Mouse (Mus musculus) neural tube, embryonic 12.5 days (tissue): Measurements from ENCODE around the gene Itgam. TPM values are rescaled to one million over a fixed set of nuclear protein-coding genes. Genes with fewer than 3 reads are reported as not detected.

Experiments used
- ATAC-seq: fragments of 200-750 bp; cut with Nextera tagmentation; 2 replicates; pipeline ENCODE4 v1.8.0; 2017; ENCODE audit warnings: low read depth, mild to moderate bottlenecking, moderate TSS enrichment, moderate library complexity; ENCODE audit not compliant: low FRiP score
- H3K27ac ChIP-seq: fragments of 300-500 bp; sonication (generic); 2 replicates; pipeline ENCODE4 v1.5.1; 2016
- H3K27me3 ChIP-seq: fragments of 300-500 bp; sonication (generic); replicated peaks from 2 replicates; pipeline ENCODE4 v1.6.1; 2016; ENCODE audit warnings: mild to moderate bottlenecking
- H3K36me3 ChIP-seq: fragments of 300-500 bp; sonication (generic); 2 replicates; pipeline ENCODE4 v1.6.1; 2016; ENCODE audit warnings: mild to moderate bottlenecking
- H3K4me1 ChIP-seq: fragments of 300-500 bp; sonication (generic); 2 replicates; pipeline ENCODE4 v1.6.1; 2016
- H3K4me2 ChIP-seq: fragments of 300-500 bp; sonication (generic); replicated peaks from 2 replicates; pipeline ENCODE4 v1.6.1; 2016; ENCODE audit warnings: mild to moderate bottlenecking
- H3K4me3 ChIP-seq: fragments of 300-500 bp; sonication (generic); 2 replicates; pipeline ENCODE4 v1.5.1; 2016
- H3K9ac ChIP-seq: fragments of 300-500 bp; sonication (generic); 2 replicates; pipeline ENCODE4 v1.6.1; 2016; ENCODE audit warnings: mild to moderate bottlenecking
- H3K9me3 ChIP-seq: fragments of 300-500 bp; sonication (generic); 2 replicates; pipeline ENCODE4 v1.6.1; 2016; ENCODE audit warnings: mild to moderate bottlenecking
- WGBS: fragments of 180-500 bp; shearing (Covaris S2); methylation state at CpG from one replicate; pipeline ENCODE4 v1.1.7; 2016; 5-methylcytosine and 5-hydroxymethylcytosine counted together
- polyA plus RNA-seq: library from polyadenylated mRNA; unstranded; fragments of >200 nt; fragmentation: Nextera tagmentation; extraction: Ambion mirVana; gene quantifications from 2 replicates; pipeline ENCODE4 v1.2.1, GENCODE M21; 2016

Gene Itgam
- polyA plus RNA-seq, 1 experiment from 2014 or later, result 0.91 TPM

DNA sequence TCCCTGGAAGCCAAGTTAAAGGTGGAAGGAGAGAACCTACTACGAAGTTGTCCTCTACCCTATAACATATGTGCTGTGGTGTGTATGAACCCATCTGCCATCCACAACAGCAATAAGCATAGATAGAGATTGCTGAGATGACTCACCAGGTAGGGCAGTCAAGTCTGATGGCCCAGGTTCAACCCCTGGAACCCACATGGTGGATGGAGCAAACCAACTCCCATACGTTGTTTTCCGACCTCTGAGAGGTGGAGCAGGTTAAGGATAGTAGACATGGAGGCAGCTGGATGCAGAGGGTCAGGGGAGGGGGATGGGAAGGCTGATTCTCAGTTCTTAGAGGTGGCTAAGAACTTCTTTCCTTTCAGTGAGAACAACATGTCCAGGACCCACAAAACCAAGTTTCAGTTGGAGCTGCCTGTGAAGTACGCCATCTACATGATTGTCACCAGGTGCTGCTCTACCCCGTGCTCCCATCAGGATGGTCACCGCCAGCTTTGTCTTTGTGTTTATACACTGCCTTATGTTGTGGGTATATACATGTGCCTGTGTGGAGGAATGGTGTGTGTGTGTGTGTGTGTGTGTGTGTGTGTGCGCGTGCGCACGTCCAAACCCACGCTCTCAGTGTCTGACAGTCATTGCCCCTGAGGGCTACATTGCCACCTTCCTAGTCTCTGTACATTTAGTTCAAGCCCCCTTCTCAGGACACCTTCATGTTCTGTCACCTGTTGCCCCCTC lies 52.1 kb downstream of the Itgam start:
- H3K9ac ChIP-seq, result no peak overlapping the region
- ATAC-seq, result no peak

DNA sequence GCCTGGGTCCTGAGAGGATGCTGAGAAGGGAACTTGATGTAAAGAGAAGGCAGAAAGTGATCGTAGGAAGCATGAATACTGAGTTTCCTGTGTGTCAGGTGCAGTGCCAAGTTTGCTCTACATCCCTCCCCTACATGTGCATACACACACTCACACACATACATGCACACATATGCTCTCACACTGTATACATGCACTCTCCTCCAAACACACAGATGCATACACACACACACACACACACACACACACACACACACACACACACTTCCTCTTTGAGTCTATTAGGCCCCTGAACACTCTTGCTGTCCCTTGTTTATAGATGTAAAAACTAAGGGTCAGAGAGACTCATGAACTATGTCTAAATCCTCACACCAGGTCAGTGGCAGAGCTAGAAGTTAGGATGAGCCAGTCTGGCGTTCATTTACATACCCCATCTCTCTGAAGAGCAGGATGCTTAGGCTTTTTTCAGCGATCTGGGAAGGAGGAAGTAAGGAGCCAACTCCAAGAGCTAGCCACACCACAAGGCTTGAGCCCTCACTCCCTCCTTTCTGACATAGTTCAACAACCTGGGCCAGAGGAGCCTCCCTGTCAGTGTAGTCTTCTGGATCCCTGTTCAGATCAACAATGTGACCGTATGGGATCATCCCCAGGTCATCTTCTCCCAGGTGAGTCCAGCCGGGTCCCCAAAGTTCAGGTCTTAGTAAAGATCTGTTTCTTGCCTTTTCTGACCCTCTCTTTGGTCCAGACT lies 52.9 kb downstream of the Itgam start:
- no peaks in the 10 kb centered on the region for H3K4me1 ChIP-seq
- no peaks in the 10 kb centered on the region for H3K27me3 ChIP-seq
- H3K4me3 ChIP-seq, result no peak overlapping the region
- H3K27ac ChIP-seq, result no peak overlapping the region
- no peaks in the 10 kb centered on the region for H3K36me3 ChIP-seq
- no peak overlapping the region for H3K9ac ChIP-seq
- no peaks in the 10 kb centered on the region for H3K9me3 ChIP-seq
- WGBS, result 85% methylated on average over 5 of the region's 5 CpGs
- no peak overlapping the region for H3K4me2 ChIP-seq
- ATAC-seq, result no peak

More for the DNA sequence above, 52.1 kb downstream of the Itgam start:
- 90% methylated on average over 11 of the region's 11 CpGs for WGBS
- Histone ChIP-seq H3K9me3 (no peaks in the 10 kb centered on the region), H3K4me2 (no peak overlapping the region), H3K4me3 (no peak overlapping the region), H3K27me3 (no peaks in the 10 kb centered on the region), H3K27ac (no peak overlapping the region), H3K36me3 (no peaks in the 10 kb centered on the region), H3K4me1 (no peaks in the 10 kb centered on the region)

GRCm38 (mm10) chr7:128116396-128116795 lies 54.0 kb downstream of the Itgam start:
- 94% methylated on average over 5 of the region's 5 CpGs for WGBS
- no peak overlapping the region for H3K9ac ChIP-seq

DNA sequence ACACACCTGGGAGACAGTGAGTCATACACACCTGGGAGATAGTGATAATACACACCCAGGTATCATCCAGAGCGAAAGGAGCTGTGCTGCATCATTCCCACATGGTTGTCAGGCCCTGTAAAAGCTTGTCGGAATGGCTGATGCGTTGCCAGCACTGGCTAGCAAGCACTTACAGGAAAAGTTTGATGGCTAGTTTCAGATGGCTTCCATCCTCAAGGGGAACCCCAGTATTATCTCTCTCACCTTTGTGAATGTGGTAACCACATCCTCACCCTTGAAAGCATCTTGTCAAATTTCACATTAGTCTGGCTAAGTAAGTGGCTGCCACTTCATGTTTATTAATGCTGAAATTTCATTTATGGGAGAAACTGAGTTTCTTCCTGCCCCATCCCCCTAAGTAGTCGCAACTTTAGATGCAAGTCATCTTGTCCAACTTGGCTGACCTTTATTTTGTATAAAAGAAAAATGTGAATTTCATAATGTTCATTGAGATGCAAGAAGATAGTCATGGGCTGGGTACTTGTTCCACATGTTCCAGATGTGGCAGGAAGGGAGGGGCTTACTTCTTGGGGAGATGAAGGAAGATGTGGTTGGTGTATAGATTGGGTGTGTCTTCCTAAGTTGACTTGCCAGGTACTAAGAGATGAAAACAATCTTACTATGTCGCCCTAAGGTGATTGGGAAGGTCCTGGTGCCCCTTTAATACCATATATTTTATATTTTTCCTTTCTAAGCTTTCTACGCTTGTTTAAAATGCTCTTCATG lies 57.5 kb downstream of the Itgam start:
- ATAC-seq, result no peak
- Histone ChIP-seq H3K4me2 (no peak overlapping the region), H3K4me1 (no peaks in the 10 kb centered on the region), H3K4me3 (no peak overlapping the region), H3K27ac (no peak overlapping the region), H3K9me3 (no peaks in the 10 kb centered on the region), H3K36me3 (no peaks in the 10 kb centered on the region), H3K9ac (no peak overlapping the region), H3K27me3 (no peaks in the 10 kb centered on the region)
- WGBS, result 85% methylated on average over 6 of the region's 6 CpGs

More at GRCm38 (mm10) chr7:128116396-128116795, 54.0 kb downstream of the Itgam start:
- ATAC-seq, result no peak
- H3K9me3 ChIP-seq, result no peaks in the 10 kb centered on the region
- no peak overlapping the region for H3K4me2 ChIP-seq
- no peak overlapping the region for H3K4me3 ChIP-seq
- no peak overlapping the region for H3K27ac ChIP-seq
- no peaks in the 10 kb centered on the region for H3K27me3 ChIP-seq
- H3K36me3 ChIP-seq, result no peaks in the 10 kb centered on the region
- H3K4me1 ChIP-seq, result no peaks in the 10 kb centered on the region

- H3K27me3 ChIP-seq, result no peaks in the 10 kb centered on the region
- no peak within 1 kb of the TSS for H3K4me2 ChIP-seq
- H3K27ac ChIP-seq, result no peak within 1 kb of the TSS
- no peak for ATAC-seq
- WGBS, result 88% methylated on average over 8 of the region's 8 CpGs
- H3K4me1 ChIP-seq, result no peaks in the 10 kb centered on the region
- no peak within 1 kb of the TSS for H3K4me3 ChIP-seq
- no peaks in the 10 kb centered on the region for H3K36me3 ChIP-seq
- no peaks in the 10 kb centered on the region for H3K9me3 ChIP-seq
- no peak within 1 kb of the TSS for H3K9ac ChIP-seq
Measured at GRCm38 (mm10) chr7:128128741-128129720, 66.6 kb downstream of the Itgam start, which contains the start of gene Itgax. Gene Itgax, plus strand, starts transcription at chr7:128129547.

DNA sequence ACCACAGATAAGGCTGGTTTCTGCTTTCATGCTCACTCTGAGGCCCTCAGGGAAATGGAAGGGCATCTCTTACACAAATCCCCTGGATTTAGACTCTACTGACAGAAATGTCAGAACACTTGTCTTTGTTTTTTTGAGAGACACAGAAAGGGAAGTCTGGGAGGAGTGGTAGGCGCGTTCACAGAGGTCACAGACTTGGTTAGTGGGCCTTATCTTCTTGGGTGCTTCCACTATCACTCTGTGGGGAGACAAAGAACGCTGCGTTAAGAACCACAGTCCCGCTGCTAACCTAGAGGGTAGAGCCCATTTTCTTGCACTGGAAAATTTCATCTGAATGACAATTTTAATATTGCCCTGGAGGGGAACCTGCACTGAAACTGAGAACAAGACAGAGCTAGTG lies 69.7 kb downstream of the Itgam start:
- H3K4me3 ChIP-seq, result no peak overlapping the region
- H3K9me3 ChIP-seq, result no peaks in the 10 kb centered on the region
- no peak overlapping the region for H3K27ac ChIP-seq
- WGBS, result 94% methylated on average over 5 of the region's 5 CpGs
- H3K36me3 ChIP-seq, result no peaks in the 10 kb centered on the region
- no peak for ATAC-seq
- no peaks in the 10 kb centered on the region for H3K27me3 ChIP-seq
- H3K9ac ChIP-seq, result no peak overlapping the region
- no peaks in the 10 kb centered on the region for H3K4me1 ChIP-seq
- no peak overlapping the region for H3K4me2 ChIP-seq

DNA sequence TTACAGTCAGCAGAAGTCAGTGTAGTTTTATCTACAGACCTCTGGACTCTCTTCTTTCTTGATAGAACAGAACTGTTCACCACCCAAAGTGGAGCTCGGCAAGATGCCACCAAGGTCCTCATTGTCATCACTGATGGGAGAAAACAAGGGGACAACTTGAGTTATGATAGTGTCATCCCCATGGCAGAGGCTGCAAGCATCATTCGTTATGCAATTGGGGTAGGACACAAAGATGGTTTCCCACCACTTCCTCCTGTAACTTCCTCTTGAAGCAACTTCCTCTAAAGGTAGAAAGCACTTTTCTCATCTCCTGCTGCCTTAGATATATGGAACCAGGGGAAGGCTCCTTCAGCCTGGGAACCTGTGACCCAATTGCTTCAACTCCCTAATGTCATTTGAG lies 71.2 kb downstream of the Itgam start:
- no peak for ATAC-seq
- Histone ChIP-seq H3K9ac (no peak overlapping the region), H3K27me3 (no peaks in the 10 kb centered on the region), H3K36me3 (no peaks in the 10 kb centered on the region), H3K27ac (no peak overlapping the region), H3K4me1 (no peaks in the 10 kb centered on the region), H3K4me2 (no peak overlapping the region), H3K9me3 (no peaks in the 10 kb centered on the region), H3K4me3 (no peak overlapping the region)
- WGBS, result 90% methylated on average over 2 of the region's 2 CpGs

GRCm38 (mm10) chr7:128136927-128137326 lies 74.5 kb downstream of the Itgam start:
- H3K4me1 ChIP-seq, result no peaks in the 10 kb centered on the region
- WGBS, result 57% methylated on average over 4 of the region's 4 CpGs
- ATAC-seq, result no peak

GRCm38 (mm10) chr7:128139611-128140010 lies 77.2 kb downstream of the Itgam start:
- Histone ChIP-seq H3K27me3 (no peaks in the 10 kb centered on the region), H3K9ac (no peak overlapping the region), H3K27ac (no peak overlapping the region), H3K4me3 (no peak overlapping the region), H3K4me2 (no peak overlapping the region), H3K36me3 (no peaks in the 10 kb centered on the region), H3K9me3 (no peaks in the 10 kb centered on the region), H3K4me1 (no peaks in the 10 kb centered on the region)
- no peak for ATAC-seq
- 96% methylated on average over 6 of the region's 6 CpGs for WGBS

More at GRCm38 (mm10) chr7:128136927-128137326, 74.5 kb downstream of the Itgam start:
- H3K9ac ChIP-seq, result no peak overlapping the region
- H3K27ac ChIP-seq, result no peak overlapping the region
- H3K9me3 ChIP-seq, result no peaks in the 10 kb centered on the region
- no peaks in the 10 kb centered on the region for H3K27me3 ChIP-seq
- no peak overlapping the region for H3K4me3 ChIP-seq
- H3K4me2 ChIP-seq, result no peak overlapping the region
- no peaks in the 10 kb centered on the region for H3K36me3 ChIP-seq

- no peak for ATAC-seq
- Histone ChIP-seq H3K36me3 (no peaks in the 10 kb centered on the region), H3K27ac (no peak overlapping the region), H3K4me3 (no peak overlapping the region), H3K4me1 (no peaks in the 10 kb centered on the region), H3K27me3 (no peaks in the 10 kb centered on the region), H3K9ac (no peak overlapping the region), H3K4me2 (no peak overlapping the region), H3K9me3 (no peaks in the 10 kb centered on the region)
- 52% methylated on average over 8 of the region's 8 CpGs for WGBS
Measured at GRCm38 (mm10) chr7:128150970-128151369, 88.5 kb downstream of the Itgam start.

DNA sequence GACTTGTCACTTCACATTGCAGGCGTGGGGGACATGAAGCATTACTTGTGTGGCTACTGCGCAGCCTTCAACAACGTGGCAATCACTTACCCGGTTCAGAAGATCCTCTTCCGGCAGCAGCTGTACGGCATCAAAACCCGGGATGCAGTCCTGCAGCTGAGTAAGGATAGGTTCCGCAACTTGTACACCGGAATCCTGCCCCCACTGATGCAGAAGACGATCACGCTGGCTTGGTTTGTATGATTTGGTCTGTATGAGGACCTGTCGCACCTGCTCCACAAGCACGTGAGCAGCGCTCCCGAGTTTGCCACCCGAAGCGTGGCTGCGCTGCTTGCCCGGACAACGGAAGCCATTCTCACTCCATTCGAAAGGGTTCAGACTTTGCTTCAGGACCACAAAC lies 91.6 kb downstream of the Itgam start, which contains the start of gene Itgad:
Gene Itgad (plus strand): TSS at position 301 of the 400 bp plus-strand sequence.
- Histone ChIP-seq H3K4me1 (no peaks in the 10 kb centered on the region), H3K4me3 (no peak within 1 kb of the TSS), H3K4me2 (no peak within 1 kb of the TSS), H3K9me3 (no peaks in the 10 kb centered on the region), H3K36me3 (no peaks in the 10 kb centered on the region), H3K27me3 (no peaks in the 10 kb centered on the region), H3K9ac (no peak within 1 kb of the TSS), H3K27ac (no peak within 1 kb of the TSS)
- 92% methylated on average over 21 of the region's 21 CpGs for WGBS
- ATAC-seq, result no peak
